Mouse (Mus musculus) left cerebral cortex, postnatal 14 days (tissue): Measurements from ENCODE around the gene Atg4d. TPM values are rescaled to one million over a fixed set of nuclear protein-coding genes. Genes with fewer than 3 reads are reported as not detected.
"Not testable (repeated sequence)": the region's sequence is repeated elsewhere in the genome, so short reads cannot be mapped to it uniquely, and the experiment has no call there.

Experiments used
- DNase-seq, 2 experiments: peaks; one replicate each; pipeline ENCODE4 v3.0.0; 2021 to 2022; ENCODE audit warnings: low spot score in 2 of 2, mixed read lengths in 1 of 2
- intact Hi-C: fragments of 180-260 bp; cut with DNase I; formaldehyde crosslinking; loops from one replicate; pipeline ENCODE4 v1.15.1; 2025
- total RNA-seq, 2 experiments: library from RNA; stranded (reverse); gene quantifications; 2 replicates each; pipeline ENCODE4 v1.2.3; 2021

Gene Atg4d
- total RNA-seq, 2 experiments from 2014 or later: 35.3 to 37.5 TPM

GRCm38 (mm10) chr9:21322917-21323297 lies 57.8 kb downstream of the Atg4d start:
- DNase-seq, intact Hi-C loops: not testable (repeated sequence)

- no peak for DNase-seq
- intact Hi-C loops: no loop called here
These were observed 59.2 kb downstream of the Atg4d start for GRCm38 (mm10) chr9:21324269-21324668.

Other genes starting within 250 kb of the Atg4d start
- gene Icam1, start 249.3 kb upstream of the Atg4d start, total RNA-seq: 1 to 10 TPM; 3.0 to 3.6 TPM
- gene Icam4, start 235.9 kb upstream of the Atg4d start, total RNA-seq: under 1 TPM in 1 of 2 experiments, not detected in 1; 0.86 TPM
- gene Icam5, start 233.2 kb upstream of the Atg4d start, total RNA-seq: 100 to 1,000 TPM; 294 to 307 TPM
- 1 to 10 TPM in 1 of 2 experiments, not detected in 1; 1.8 TPM for gene Zglp1, start 198.2 kb upstream of the Atg4d start, total RNA-seq
- gene Gm49373, start 192.2 kb upstream of the Atg4d start, total RNA-seq: under 1 TPM; 0.72 to 0.90 TPM
- gene Fdx1l, start 191.7 kb upstream of the Atg4d start, total RNA-seq: 10 to 100 TPM; 54.8 to 55.0 TPM
- gene Gm38431, start 173.3 kb upstream of the Atg4d start, total RNA-seq: 1 to 10 TPM; 1.8 to 2.6 TPM
- 10 to 100 TPM; 30.0 to 30.9 TPM for gene Raver1, start 173.3 kb upstream of the Atg4d start, total RNA-seq
- 10 to 100 TPM; 11.7 to 12.0 TPM for gene Tyk2, start 134.1 kb upstream of the Atg4d start, total RNA-seq
- 100 to 1,000 TPM; 128 to 131 TPM for gene Cdc37, start 115.3 kb upstream of the Atg4d start, total RNA-seq
- 10 to 100 TPM; 76.2 to 79.6 TPM for gene Pde4a, start 99.6 kb upstream of the Atg4d start, total RNA-seq
- 10 to 100 TPM; 47.2 to 50.5 TPM for gene Keap1, start 25.9 kb upstream of the Atg4d start, total RNA-seq
- gene S1pr5, start 16.9 kb upstream of the Atg4d start, total RNA-seq: 1 to 10 TPM; 3.4 to 5.2 TPM
- gene Kri1, start 22.7 kb downstream of the Atg4d start, total RNA-seq: 10 to 100 TPM; 31.9 to 32.3 TPM
- gene Cdkn2d, start 26.1 kb downstream of the Atg4d start, total RNA-seq: 10 to 100 TPM; 57.5 to 62.9 TPM
- 1 to 10 TPM in 1 of 2 experiments, under 1 TPM in 1; 0.13 to 2.3 TPM for gene Ap1m2, start 47.0 kb downstream of the Atg4d start, total RNA-seq
- 10 to 100 TPM; 56.2 to 56.5 TPM for gene Slc44a2, start 55.4 kb downstream of the Atg4d start, total RNA-seq
- 10 to 100 TPM; 69.8 to 78.8 TPM for gene Ilf3, start 102.6 kb downstream of the Atg4d start, total RNA-seq
- 10 to 100 TPM; 24.3 to 26.2 TPM for gene Qtrt1, start 146.5 kb downstream of the Atg4d start, total RNA-seq
- 10 to 100 TPM; 55.8 to 65.8 TPM for gene Dnm2, start 159.6 kb downstream of the Atg4d start, total RNA-seq
- gene Tmed1, start 245.0 kb downstream of the Atg4d start, total RNA-seq: 10 to 100 TPM; 15.7 to 15.8 TPM